Mouse (Mus musculus) kidney, embryonic 16.5 days (tissue): ENCODE data around the gene Supt5. TPM values are rescaled to one million over a fixed set of nuclear protein-coding genes. Genes with fewer than 3 reads are reported as not detected.

Source experiments
- ATAC-seq: fragments of 200-750 bp; cut with Nextera tagmentation; 2 replicates; pipeline ENCODE4 v1.8.0; 2017; ENCODE audit warnings: moderate TSS enrichment; ENCODE audit not compliant: low FRiP score, low TSS enrichment
- H3K27ac ChIP-seq: fragments of 300-500 bp; sonication (generic); 2 replicates; pipeline ENCODE4 v1.5.1; 2014; ENCODE audit warnings: low read length
- H3K27me3 ChIP-seq: fragments of 300-500 bp; sonication (generic); 2 replicates; pipeline ENCODE4 v1.6.1; 2014; ENCODE audit warnings: low read length, control low read depth, mixed read lengths; ENCODE audit not compliant: insufficient read depth
- H3K36me3 ChIP-seq: fragments of 300-500 bp; sonication (generic); 2 replicates; pipeline ENCODE4 v1.6.1; 2014; ENCODE audit warnings: low read length, control low read depth, mixed read lengths; ENCODE audit not compliant: insufficient read depth
- H3K4me1 ChIP-seq: fragments of 300-500 bp; sonication (generic); 2 replicates; pipeline ENCODE4 v1.6.1; 2014; ENCODE audit warnings: low read length, control low read depth, mixed read lengths; ENCODE audit not compliant: insufficient read depth
- H3K4me2 ChIP-seq: fragments of 300-500 bp; sonication (generic); replicated peaks from 2 replicates; pipeline ENCODE4 v1.6.1; 2014; ENCODE audit warnings: low read depth, low read length
- H3K4me3 ChIP-seq: fragments of 300-500 bp; sonication (generic); 2 replicates; pipeline ENCODE4 v1.5.1; 2014; ENCODE audit warnings: mild to moderate bottlenecking, low read length
- H3K9ac ChIP-seq: fragments of 300-500 bp; sonication (generic); replicated peaks from 2 replicates; pipeline ENCODE4 v1.6.1; 2014; ENCODE audit warnings: low read length
- H3K9me3 ChIP-seq: fragments of 300-500 bp; sonication (generic); 2 replicates; pipeline ENCODE4 v1.6.1; 2016; ENCODE audit warnings: low read length, control low read depth
- WGBS: fragments of 180-500 bp; shearing (Covaris S2); extraction: QIAGEN DNeasy Blood & Tissue Kit; methylation state at CpG from one replicate; pipeline ENCODE4 v1.1.7; 2014; 5-methylcytosine and 5-hydroxymethylcytosine counted together
- polyA plus RNA-seq: library from polyadenylated mRNA; unstranded; fragments of >200 nt; fragmentation: Nextera tagmentation; extraction: Ambion mirVana; gene quantifications from 2 replicates; pipeline ENCODE4 v1.2.1, GENCODE M21; 2015

Supt5 gene
- polyA plus RNA-seq, 1 experiment from 2014 or later: 106 TPM

DNA sequence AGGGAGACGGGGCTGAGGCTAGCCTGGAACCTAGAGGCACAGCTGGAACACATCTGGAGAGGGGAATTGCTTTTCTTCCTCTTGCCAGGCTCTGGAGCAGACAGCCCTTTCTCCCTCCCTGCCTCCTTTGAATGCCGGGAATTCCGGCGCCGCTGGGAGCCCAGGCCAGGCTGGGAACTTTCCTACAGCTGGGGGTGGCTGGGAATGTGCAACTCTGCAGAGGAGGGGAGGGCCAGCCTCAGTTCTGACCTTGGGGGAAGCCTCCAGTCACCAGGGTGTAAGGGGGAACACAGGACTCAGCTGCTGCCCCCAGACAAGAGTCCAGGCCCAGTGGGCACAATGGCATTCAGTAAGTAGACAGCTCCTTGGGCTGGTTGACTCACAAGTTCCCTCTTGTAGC is 18.4 kb upstream of the Supt5 start:
- Histone ChIP-seq H3K27me3 (no peaks in the 10 kb centered on the region), H3K4me3 (no peak overlapping the region), H3K9me3 (no peaks in the 10 kb centered on the region), H3K4me2 (no peak overlapping the region), H3K27ac (peak overlapping the region; percentile 80), H3K4me1 (peaks cover 20% of the 10 kb centered on the region), H3K9ac (0 out of 2 replicates have a peak overlapping the region, but pooled peaks have one; percentile 18), H3K36me3 (peaks cover 58% of the 10 kb centered on the region)
- WGBS: 5% methylated on average over 5 of the region's 5 CpGs
- peak; percentile 68 for ATAC-seq

DNA sequence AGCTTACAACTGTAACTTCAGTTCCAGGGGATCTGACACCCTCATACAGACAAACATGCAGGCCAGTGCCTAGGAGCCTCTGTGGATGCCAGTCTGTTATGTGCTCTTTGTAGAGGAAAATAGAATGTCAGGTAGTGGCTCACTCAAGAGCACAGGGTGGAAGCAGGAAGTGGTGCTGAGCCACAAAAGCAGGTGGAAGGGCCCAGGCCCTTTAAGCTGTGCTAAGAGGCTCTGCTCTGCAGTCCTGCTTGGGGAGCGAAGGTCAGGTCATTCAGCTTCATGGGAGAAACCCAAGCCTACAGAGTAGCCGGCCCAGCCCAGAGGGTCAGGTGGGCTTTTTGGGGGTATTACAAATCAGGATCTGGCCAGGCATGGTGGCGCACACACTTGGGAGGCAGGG is 16.7 kb upstream of the Supt5 start:
- peaks cover 44% of the 10 kb centered on the region for H3K36me3 ChIP-seq
- H3K4me1 ChIP-seq: peaks cover 29% of the 10 kb centered on the region
- no peak overlapping the region for H3K9ac ChIP-seq
- 81% methylated on average over 3 of the region's 3 CpGs for WGBS
- H3K27ac ChIP-seq: no peak overlapping the region
- no peak overlapping the region for H3K4me2 ChIP-seq
- no peak for ATAC-seq
- no peaks in the 10 kb centered on the region for H3K9me3 ChIP-seq
- no peak overlapping the region for H3K4me3 ChIP-seq
- H3K27me3 ChIP-seq: no peaks in the 10 kb centered on the region

- Histone ChIP-seq H3K9ac (no peak overlapping the region), H3K4me1 (peaks cover 33% of the 10 kb centered on the region), H3K36me3 (peaks cover 37% of the 10 kb centered on the region), H3K27ac (no peak overlapping the region), H3K4me2 (no peak overlapping the region), H3K9me3 (no peaks in the 10 kb centered on the region), H3K27me3 (no peaks in the 10 kb centered on the region), H3K4me3 (no peak overlapping the region)
- no peak for ATAC-seq
- WGBS: 77% methylated on average over 3 of the region's 3 CpGs
These were observed 16.1 kb upstream of the Supt5 start for GRCm38 (mm10) chr7:28354596-28354995.

- Histone ChIP-seq H3K4me2 (no peak overlapping the region), H3K36me3 (peaks cover 35% of the 10 kb centered on the region), H3K4me3 (no peak overlapping the region), H3K9me3 (no peaks in the 10 kb centered on the region), H3K27me3 (no peaks in the 10 kb centered on the region), H3K27ac (no peak overlapping the region), H3K9ac (no peak overlapping the region), H3K4me1 (peaks cover 34% of the 10 kb centered on the region)
- no peak for ATAC-seq
- WGBS: 71% methylated on average over 3 of the region's 3 CpGs
These were observed 15.6 kb upstream of the Supt5 start for GRCm38 (mm10) chr7:28354113-28354581.

GRCm38 (mm10) chr7:28353267-28353666 is 14.7 kb upstream of the Supt5 start:
- Histone ChIP-seq H3K4me2 (no peak overlapping the region), H3K4me3 (no peak overlapping the region), H3K9me3 (no peaks in the 10 kb centered on the region), H3K27ac (no peak overlapping the region), H3K9ac (no peak overlapping the region), H3K36me3 (peaks cover 30% of the 10 kb centered on the region), H3K27me3 (no peaks in the 10 kb centered on the region), H3K4me1 (peaks cover 26% of the 10 kb centered on the region)
- 81% methylated on average over 2 of the region's 2 CpGs for WGBS
- ATAC-seq: no peak

DNA sequence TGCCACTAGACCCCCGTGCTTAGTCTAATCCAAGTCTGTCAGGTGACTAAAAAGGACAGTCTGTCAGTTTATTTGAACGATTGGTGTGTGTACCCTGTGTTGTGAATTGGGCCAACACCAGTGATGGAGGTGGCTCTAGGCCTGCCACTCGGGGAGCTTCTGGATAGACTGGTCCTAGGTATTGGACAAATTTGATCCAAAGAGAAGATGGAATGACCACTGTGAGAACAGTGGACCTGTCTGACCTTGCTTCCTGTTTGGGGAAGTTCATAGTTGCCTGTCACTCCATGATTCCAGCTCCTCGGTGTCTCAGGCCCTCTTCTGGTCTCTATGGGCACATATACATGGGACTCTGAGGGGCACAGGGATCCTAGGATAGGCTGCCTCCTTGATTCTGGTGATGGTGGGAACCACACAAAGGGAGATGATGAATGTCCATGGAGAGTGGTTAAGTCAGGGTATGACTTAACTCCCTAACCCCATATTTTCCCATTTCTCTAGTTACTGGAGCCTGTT is 13.2 kb upstream of the Supt5 start:
- H3K36me3 ChIP-seq: peaks cover 30% of the 10 kb centered on the region
- H3K4me2 ChIP-seq: peak overlapping the region; percentile 90
- H3K9me3 ChIP-seq: no peaks in the 10 kb centered on the region
- H3K4me3 ChIP-seq: peak overlapping the region; percentile 98
- H3K27me3 ChIP-seq: no peaks in the 10 kb centered on the region
- peak overlapping the region; percentile 99 for H3K9ac ChIP-seq
- peaks cover 15% of the 10 kb centered on the region for H3K4me1 ChIP-seq
- no peak for ATAC-seq
- no peak overlapping the region for H3K27ac ChIP-seq
- WGBS: 36% methylated on average over 4 of the region's 4 CpGs

DNA sequence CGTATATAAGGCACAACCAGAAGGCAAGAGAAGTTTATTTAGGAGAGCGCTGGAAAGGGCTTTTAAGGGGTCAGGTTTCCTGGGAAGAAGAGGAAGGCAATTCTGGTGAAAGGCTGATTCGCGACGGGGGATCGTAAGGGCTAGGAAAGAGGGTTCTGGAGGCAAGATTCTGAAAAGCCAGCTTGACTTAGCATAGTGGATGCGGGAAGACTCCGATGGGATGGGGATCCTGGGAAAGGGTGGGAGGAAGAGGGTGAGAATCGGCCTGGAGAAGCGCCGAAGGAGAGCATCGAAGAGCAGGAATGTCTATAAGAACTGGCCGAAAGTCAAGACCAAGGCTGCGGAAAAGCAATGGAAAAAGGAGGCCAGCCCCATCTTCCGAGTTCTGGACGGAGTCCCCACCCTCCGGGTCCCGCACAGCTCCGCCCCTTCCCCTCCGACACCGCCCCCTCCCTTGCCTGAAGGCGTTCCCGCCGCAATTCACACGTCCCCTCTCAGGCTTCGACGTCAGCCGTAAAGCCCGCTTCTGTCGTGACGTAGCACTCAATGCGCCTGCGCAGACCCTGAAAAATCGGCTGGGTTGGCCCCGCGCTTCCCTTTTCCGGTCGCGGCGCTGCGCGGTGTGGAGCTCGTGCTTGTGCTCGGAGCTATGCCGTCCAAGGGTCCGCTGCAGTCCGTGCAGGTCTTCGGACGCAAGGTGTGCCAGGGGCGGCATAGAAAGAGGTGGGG is 11.8 kb upstream of the Supt5 start, which contains the start of gene Rps16:
TSS of gene Rps16 (plus strand) at position 498 of the 729 bp plus-strand sequence.
- under 1% methylated on average over 50 of the region's 50 CpGs for WGBS
- Histone ChIP-seq H3K9me3 (no peaks in the 10 kb centered on the region), H3K4me3 (peak within 1 kb of the TSS; percentile 98), H3K4me1 (peaks cover 15% of the 10 kb centered on the region), H3K27ac (peak within 1 kb of the TSS; percentile 96), H3K27me3 (no peaks in the 10 kb centered on the region), H3K36me3 (peaks cover 30% of the 10 kb centered on the region), H3K9ac (peak within 1 kb of the TSS; percentile 99), H3K4me2 (peak within 1 kb of the TSS; percentile 90)
- ATAC-seq: peak; percentile 93

DNA sequence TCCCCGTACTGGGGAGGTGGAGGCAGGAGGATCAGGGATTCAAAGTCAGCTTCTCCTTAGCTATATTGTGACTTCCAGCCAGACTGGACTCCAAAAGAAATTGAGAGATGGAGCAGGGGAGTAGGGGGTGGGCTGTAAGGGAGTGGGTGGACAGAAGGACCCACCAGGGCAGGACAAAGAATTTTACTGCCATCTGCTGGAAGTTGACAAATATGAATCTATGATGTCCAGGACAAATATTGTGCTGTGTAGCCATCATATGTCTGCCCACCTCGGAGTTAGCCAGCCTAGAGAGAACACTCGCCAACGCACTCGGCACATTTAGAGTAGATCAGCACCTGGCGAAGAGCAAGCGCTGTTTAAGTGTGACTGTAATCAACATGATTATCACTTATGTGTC is 10.1 kb upstream of the Supt5 start:
- Histone ChIP-seq H3K9ac (0 out of 2 replicates have a peak overlapping the region, but pooled peaks have one; percentile 9), H3K4me2 (no peak overlapping the region), H3K9me3 (no peaks in the 10 kb centered on the region), H3K27ac (no peak overlapping the region), H3K27me3 (no peaks in the 10 kb centered on the region), H3K36me3 (peaks cover 18% of the 10 kb centered on the region), H3K4me1 (peaks cover 15% of the 10 kb centered on the region), H3K4me3 (no peak overlapping the region)
- no peak for ATAC-seq
- WGBS: 83% methylated on average over 7 of the region's 7 CpGs

GRCm38 (mm10) chr7:28347746-28348145 is 9.2 kb upstream of the Supt5 start:
- no peak overlapping the region for H3K9ac ChIP-seq
- H3K9me3 ChIP-seq: no peaks in the 10 kb centered on the region
- no peak for ATAC-seq
- no peak overlapping the region for H3K27ac ChIP-seq
- H3K36me3 ChIP-seq: peaks cover 10% of the 10 kb centered on the region; the same call in 1 of the 2 replicates
- no peak overlapping the region for H3K4me3 ChIP-seq
- no peak overlapping the region for H3K4me2 ChIP-seq
- H3K27me3 ChIP-seq: no peaks in the 10 kb centered on the region
- peaks cover 15% of the 10 kb centered on the region for H3K4me1 ChIP-seq
- 54% methylated on average over 3 of the region's 3 CpGs for WGBS

GRCm38 (mm10) chr7:28344637-28345036 is 6.1 kb upstream of the Supt5 start:
- Histone ChIP-seq H3K4me2 (no peak overlapping the region), H3K4me1 (peaks cover 13% of the 10 kb centered on the region), H3K4me3 (no peak overlapping the region), H3K27ac (no peak overlapping the region), H3K27me3 (no peaks in the 10 kb centered on the region), H3K36me3 (no peaks in the 10 kb centered on the region), H3K9me3 (no peaks in the 10 kb centered on the region), H3K9ac (no peak overlapping the region)
- 5% methylated on average over 4 of the region's 4 CpGs for WGBS
- ATAC-seq: no peak
